Mouse (Mus musculus) liver, adult 2 months (tissue): Measurements from ENCODE around the gene Ankef1.

Experiments used
- CTCF ChIP-seq: fragments of 200-500 bp; IDR thresholded peaks from 2 replicates; pipeline ENCODE4 v1.5.1; 2011; ENCODE audit warnings: low read depth, low read length, control low read depth
- POLR2A ChIP-seq: fragments of 200-500 bp; IDR thresholded peaks from 2 replicates; pipeline ENCODE4 v1.6.1; 2011; ENCODE audit warnings: low read length, control low read depth; ENCODE audit not compliant: insufficient read depth; ENCODE audit errors: extremely low read depth

GRCm38 (mm10) chr2:136562336-136562735, 60.6 kb downstream of the Ankef1 start:
- TF ChIP-seq CTCF (no peak), POLR2A (no peak)
